Mouse (Mus musculus): ENCODE measurements around the gene Gpatch11.
"Not testable (repeated sequence)": the region's sequence is repeated elsewhere in the genome, so short reads cannot be mapped to it uniquely, and the experiment has no call there.

The Gpatch11 gene

DNA sequence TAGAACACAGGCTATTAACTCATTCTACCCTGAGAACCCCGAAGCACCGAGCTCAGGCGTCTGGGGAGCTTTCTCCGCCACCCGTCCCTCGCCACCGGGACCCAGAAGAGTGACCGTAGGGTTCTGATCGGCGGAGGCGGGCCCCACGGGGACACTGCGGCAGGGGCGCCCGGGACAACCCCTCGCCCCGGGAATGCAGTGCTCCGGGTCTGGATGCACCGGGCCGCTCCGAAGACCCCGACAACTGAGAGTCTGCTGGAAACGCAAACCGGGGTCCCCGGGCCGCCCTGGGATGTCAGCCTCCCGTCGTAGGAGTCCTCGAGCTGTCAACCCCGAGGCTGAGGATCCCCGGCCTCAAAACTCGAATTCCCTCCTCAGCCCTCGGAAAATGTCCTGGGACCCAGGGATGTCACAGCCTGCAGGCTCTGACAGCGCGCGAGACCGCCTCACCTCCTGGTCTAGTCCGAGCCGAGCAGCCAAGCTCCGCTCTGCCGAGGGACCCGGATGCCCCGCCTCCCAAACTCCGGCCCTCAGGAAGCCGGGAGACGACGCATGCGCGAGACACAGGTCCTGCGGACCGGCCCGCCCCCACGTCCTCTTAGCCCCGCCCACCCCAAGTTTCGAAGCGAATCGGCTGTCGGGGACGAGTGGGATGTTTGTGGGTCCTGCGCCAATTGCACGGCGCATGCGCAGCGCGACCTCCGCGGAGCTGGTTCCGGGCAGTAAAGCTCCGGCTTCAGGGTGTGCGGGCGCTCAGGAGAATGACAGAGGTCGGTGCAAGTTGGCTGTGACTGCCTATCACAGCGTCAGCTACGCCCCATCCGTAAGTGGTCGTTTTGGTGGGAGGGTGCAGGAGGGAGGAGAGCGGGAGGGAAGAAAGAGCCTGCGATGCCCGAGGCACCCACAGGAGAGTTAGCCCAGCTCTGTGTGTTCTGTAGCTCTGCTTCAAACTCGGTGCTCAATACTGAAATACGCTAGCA is at the start of gene Gpatch11, which contains the start of gene Heatr5b:
Gene Gpatch11, plus strand, starts transcription at position 712 of the 980 bp plus-strand sequence.
Gene Heatr5b, minus strand, starts transcription at position 509 of the 980 bp plus-strand sequence.
- DNase-seq (ENCODE audit: low spot score in 2 of 2), result peak; percentile 95 to 96

DNA sequence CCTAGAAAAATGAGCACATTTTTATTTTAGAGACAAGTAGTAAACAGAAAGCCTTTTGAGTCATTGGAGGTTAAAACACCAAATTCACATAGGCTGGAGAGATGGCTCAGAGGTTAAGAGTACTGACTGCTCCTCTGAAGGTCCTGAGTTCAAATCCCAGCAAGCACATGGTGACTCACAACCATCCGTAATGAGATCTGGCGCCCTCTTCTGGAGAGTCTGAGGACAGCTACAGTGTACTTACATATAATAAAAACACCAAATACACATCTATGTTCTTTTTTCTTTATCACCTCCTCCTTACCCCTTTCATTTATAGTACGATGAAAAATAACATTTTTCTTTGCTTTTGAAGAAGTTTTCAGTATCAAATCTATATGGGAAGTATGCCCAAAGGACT is 47.1 kb upstream of the Gpatch11 start:
- DNase-seq (ENCODE audit: low spot score in 2 of 2), result not testable (repeated sequence)

DNA sequence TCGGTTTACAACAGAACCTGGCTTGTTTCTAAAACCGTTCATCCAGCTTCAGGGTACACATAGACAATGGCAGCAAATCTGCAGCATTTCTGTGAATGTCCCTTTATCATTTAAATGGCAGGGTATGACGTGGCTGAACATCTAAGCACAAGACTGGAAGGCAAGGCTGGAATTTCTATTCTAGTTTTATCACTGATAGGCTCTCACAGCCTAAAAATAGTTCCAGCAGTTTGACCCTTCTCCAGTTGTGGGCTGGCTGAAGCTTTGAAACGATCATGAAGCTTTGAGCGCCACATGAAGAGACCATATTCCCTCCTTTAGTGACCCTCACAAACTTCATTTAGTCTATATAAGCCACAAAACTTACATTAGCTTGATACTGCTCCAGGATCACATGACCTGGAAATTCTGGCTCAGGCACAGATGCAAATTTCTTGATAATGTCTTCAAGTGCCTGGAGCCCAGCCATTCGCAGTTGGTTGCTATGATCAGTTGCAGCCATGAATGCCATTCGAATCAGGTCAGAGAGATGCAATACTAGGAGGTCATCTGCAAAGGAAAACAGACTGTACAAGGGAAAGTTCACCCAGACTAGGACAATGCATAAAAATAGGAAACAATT is 44.2 kb upstream of the Gpatch11 start:
- no peak for DNase-seq (ENCODE audit: low spot score in 2 of 2)

DNA sequence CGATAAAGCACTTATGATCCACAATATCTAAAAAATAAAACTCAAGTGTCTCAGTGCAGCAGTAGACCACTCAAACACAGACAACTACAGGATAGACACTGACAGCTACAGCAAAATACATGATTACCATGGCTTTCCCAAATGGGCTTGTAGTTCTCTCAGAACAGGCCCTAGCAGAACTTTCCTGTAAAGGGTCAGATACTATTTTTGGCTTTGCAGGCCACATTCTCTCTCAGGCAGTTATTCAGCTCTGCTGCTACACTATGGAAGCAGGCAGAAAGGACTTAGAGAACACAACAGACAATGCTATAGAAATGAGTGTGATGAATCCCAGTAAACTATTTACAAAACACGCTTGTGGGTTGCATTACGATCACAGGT is 43.7 kb upstream of the Gpatch11 start:
- DNase-seq (ENCODE audit: low spot score in 2 of 2), result no peak

DNA sequence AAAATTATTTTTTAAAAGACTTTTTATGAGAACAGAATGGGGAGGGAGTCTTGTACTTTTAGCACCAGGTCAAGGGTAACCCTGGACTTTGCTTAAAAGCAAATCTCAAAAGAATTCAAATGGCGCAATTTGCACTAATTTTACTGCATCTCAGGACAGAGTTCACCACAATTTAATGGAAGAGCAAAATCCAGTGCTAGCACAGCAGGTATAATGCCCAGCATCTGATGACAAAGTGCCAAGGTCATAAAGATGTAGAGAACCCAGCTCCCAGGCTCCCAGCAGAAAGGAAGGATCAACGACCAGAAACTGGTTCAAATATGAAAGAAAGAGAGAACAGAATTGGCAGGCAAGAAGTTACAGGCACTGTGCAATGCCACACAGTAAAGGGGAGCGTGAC is 43.2 kb upstream of the Gpatch11 start:
- no peak for DNase-seq (ENCODE audit: low spot score in 2 of 2)

DNA sequence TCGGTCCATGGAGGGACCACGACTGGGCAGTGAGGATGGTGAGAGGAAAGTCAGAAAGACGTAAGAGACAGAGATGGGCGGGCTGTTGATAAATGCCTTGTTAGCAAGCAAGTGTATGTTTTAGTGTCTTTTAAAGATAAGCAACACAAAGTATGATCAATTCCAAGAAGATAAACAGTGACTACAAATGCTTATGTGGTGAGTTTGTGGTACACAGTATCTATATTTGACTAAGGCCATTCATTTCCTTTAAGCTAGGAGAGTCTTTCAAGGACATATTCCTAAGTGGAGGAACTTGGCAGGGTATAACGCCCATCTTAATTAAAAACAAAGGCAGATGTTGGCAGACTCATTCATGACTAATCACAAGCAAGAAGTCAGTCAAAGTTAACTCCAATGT is 41.0 kb upstream of the Gpatch11 start:
- no peak for DNase-seq (ENCODE audit: low spot score in 2 of 2)

DNA sequence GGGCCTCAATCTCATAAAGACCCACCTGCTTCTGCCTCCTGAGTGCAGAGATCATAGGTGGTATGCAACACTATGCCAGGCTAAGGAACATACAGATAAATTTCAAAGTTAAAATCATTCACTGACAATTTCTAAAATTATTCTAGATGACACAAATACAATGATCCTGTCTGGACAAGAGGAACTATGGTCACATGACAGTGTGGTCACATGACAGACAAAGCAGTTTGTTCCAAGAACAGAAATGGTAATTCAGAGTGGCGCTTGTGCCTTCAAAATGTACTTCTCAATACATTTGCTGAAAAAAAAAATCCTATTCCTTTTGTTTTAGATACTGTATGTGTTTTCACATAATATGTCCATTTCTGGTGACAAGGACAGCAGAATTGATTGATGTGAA is 38.1 kb upstream of the Gpatch11 start:
- DNase-seq (ENCODE audit: low spot score in 2 of 2), result no peak

DNA sequence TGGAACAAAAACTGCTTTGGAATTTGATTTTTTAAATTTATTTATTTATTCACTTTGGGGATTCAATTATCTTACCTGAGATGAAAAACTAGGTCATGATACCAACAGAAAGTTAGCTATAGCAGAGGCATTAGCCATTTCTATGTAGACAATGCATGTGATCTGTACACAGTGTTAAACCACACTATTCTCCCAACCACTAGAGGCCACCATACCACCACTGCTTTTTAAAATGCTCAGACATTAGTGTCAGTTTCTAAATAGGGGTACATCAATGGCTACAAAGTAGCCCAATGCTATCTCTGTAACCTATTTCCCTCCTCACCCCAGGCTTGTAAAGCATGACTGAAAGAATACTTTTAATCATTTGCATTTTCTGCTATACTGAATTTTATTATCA is 26.3 kb upstream of the Gpatch11 start:
- DNase-seq (ENCODE audit: low spot score in 2 of 2), result no peak

DNA sequence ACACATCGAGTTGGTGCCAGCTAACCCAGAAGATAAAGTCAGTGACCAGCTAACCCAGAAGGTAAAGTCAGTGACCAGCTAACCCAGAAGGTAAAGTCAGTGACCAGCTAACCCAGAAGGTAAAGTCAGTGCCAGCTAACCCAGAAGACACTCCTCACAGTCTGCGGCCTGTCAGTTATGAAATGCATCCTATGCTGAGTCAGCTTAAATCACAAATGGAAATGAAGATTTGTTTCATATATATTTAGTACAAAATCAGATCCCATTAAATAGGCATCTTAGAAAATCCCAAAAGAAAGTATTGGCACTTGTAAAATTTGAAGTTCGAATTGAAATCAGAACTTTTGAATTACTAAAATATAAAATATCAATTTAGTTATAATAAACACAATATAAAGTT is 25.8 kb upstream of the Gpatch11 start:
- no peak for DNase-seq (ENCODE audit: low spot score in 2 of 2)

DNA sequence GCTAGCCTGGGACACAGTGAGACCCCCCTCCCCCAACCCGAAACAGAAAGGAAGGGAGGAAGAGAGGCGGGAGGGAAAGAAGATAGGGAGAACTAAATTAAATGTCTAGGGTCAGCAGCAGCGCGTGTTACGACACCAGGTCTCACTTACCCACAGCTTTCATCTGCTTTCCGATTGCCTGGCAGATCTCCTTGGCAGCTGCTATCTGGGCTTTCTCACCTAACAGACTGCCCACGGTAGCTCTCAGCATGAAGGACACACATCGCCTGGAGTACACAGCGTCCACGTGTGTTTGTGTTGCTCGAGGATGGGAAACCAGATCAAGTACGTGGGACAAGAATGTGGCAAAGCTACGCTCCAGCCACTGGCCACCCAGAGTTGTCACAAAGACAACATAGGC is 11.0 kb upstream of the Gpatch11 start:
- no peak for DNase-seq (ENCODE audit: low spot score in 2 of 2)

DNA sequence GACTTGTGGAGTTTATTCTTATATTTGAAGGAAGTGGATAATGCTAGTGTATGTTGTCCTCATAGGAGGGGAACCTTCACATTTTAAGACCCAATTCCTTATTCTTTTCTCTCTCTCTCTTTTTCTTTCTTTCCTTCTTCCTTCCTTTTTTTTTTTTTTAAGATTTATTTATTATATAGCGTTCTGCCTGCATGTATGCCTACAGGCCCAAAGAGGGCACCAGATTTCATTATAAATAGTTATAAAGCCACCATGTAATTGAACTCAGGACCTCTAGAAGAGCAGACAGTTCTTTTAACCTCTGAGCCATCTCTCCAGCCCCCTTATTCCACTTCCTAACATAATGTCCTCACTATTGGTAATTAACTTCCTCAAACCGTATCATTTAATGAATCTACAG is 689 bp downstream of the Gpatch11 start:
- no peak for DNase-seq (ENCODE audit: low spot score in 2 of 2)

DNA sequence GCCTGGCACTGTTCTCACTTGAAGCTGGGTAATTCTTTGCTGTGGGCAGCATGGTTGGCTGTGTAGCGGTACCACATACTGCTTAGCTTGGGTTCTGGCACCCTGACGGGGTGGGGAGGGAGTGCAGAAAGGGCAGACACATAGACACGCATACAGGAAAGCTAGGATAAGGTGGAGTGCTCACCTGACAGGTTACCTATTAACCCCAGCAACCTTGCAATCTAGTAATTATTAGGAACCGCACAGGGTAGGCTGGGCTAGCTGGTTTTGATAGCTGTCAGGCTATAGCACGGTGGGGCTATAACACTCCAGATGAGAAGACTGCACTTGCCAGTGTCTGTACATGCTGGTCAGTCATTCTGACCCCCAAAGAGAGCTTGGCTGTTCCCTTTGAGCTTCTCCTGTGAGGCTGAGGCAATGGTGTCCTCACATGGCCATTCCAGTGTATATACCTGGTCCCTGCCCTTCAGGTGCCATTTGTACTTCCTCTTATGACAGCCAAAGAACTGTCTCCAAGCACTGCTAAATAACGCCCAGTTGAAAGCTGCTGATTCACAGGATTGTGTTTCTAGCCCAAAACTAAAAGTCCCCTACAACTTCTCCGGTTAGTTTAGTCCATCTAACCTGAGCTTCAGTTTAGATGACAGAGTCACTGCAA is 7.0 kb downstream of the Gpatch11 start:
- DNase-seq (ENCODE audit: low spot score in 2 of 2), result no peak

DNA sequence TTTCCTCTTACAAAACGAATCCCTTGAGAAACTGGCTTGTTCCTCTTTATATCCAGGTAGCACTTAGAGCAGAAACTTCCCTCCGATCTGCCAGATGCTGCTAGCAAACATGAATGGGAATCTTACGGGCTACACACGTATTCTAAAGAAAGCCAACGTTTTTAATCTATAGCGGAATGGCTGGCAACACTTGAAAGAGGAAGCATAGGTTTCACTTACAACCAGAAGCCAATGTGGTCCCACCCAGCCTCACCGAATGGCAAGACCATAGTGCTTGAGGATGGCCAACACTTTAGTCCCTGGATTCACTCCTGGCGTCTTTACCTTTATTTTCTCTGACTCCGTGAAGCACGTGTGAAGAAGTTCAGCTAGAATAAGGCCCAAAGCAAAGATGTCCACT is 20.9 kb downstream of the Gpatch11 start:
- DNase-seq (ENCODE audit: low spot score in 2 of 2), result no peak

DNA sequence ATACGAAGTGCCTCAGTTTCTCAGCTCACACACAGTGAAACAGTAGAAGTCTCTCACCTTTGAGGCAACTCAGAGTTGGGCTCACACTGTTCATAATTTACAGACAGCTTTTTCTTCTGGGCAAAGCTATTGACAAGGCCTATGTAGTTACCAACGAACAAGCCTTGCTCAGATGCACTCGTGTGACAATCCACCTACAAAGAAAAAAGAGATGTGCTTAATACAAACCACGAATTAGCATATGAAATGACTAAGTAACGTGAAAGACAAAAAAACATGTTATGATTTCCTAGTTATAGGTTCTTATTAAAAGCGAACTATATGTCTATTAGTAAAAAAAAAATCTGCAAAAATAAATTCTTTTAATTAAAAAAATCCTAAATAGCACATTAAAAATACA is 38.5 kb downstream of the Gpatch11 start:
- DNase-seq (ENCODE audit: low spot score in 2 of 2), result no peak

DNA sequence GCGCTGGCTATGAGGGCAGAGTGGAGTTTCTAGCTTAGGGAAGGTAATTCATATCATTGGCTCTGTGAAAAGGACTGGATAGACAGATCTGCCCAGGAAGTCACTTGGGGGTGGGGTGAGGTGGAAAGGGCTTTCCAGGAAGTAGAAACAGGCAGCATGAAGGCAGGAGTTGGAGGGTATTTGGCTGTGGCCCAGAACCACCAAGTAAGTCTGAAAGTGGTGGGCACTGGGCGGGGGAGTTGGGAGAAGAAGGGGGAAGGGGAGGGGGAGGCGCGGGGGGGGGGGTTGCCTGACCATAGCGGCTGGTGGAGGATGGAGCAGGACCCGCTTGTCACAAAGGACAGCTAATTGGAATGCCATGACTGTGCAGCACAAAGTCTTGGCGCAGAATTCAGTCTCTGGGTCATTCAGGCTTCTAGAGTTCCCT is 46.5 kb downstream of the Gpatch11 start:
- DNase-seq (ENCODE audit: low spot score in 2 of 2), result no peak

DNA sequence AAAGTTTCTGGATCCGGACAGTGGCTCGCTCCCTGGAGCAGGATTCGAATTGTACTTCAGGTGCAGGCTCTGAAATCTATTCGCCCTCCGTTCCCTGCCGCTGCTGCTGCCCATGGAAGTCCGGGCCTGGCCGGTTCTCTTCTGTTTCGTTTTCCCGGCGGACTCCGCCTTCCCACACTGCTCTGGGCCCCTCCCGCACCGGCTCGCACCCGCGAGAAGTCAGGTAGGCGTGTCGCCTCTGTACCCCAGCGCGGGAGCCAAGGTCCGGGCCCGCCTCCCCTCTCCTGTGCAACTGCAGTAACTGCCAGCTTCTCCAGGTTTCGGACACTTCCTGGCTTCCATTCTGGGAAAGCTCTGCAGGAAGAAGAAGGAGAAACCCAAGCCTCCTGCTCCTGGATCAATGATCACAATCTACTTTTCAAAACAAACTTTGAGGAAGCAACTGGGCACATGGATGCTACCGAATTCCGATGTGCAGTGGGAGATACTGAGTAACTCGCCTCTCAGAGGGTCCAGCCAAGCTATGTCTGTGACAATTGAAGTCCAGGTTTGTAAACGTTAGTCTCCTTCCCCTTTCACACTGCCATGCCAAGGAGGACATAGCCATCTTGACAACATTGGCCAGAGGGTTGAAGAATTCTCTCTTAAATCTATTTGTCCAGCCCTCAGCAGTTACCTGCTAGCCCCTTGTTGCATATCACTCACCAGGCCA is 47.2 kb downstream of the Gpatch11 start, which contains the start of gene Eif2ak2:
Gene Eif2ak2, minus strand, starts transcription at position 173 of the 712 bp plus-strand sequence.
- peak; percentile 4 to 39 for DNase-seq (ENCODE audit: low spot score in 2 of 2)

DNA sequence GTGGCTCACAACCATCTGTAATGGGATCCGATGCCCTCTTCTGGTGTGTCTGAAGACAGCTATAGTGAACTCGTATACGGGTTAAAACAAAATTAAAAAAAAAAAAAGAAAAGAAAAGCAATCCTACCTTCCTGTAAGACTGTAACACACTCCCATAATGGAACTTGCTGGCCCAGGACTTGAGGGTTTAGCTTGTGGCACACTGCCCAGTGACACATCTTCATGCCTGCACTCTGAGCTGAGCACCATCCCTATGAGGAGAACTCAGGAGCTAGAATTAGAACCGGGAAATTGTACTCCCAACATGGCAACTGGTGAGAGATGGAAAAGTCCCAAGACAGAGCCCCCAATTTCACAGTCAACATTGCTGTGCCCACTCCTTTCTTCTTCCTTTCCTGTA is 47.9 kb downstream of the Gpatch11 start:
- DNase-seq (ENCODE audit: low spot score in 2 of 2), result no peak

DNA sequence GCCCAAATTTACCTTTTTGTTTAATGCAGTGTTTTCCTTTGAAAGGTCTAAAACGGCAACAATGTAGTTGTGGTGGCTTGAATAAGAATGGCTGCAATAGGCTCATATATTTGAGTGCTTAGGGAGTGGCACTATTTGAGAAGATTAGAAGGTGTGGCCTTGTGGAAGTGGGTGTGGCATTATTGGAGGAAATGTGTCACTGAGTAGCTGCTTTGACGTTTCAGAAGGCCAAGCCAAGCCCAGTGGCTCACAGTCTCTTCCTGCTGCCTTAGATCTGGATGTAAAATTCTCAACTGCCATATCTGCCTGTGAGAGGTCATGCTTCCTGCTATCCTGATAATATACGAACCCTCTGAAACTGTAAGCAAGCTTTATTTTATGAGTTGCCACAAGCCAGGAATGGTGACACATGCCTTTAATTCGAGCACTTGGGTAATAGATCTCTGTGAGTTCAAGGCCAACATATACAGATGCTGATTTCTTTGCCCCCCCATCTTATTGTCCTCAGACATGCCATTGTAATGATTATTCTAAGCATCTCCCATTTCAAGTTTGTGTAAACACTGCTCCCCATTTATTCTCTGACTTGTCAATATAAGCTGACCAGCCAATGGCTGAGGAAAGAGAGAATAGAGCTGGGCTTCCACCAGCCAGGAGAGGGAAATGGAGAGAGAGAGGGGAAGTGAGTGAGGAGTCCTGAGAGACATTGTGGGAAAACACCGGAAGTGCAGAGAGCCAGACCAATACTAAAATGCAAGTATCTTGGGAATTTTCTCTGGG is 50.1 kb downstream of the Gpatch11 start:
- no peak for DNase-seq (ENCODE audit: low spot score in 2 of 2)

DNA sequence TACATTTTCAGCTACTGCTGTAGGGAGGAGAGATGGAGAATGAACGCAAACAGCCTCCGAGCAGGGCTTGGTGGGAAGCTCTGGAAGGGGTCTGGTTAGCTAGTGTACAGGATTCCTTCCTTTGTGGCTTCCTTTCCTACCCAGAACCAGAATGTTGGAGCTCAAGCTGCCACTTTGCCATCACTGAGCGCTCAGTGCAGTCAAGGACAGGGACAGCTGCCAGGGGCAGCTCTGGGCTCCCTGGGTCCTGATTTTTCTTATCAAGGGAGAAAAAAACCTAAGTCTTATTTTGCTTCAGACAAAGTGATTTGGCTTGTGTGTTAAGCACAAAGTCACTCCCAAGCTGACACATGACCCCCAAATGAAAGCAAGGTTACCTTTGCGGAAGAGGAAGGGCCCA is 53.2 kb downstream of the Gpatch11 start:
- DNase-seq (ENCODE audit: low spot score in 2 of 2), result no peak

DNA sequence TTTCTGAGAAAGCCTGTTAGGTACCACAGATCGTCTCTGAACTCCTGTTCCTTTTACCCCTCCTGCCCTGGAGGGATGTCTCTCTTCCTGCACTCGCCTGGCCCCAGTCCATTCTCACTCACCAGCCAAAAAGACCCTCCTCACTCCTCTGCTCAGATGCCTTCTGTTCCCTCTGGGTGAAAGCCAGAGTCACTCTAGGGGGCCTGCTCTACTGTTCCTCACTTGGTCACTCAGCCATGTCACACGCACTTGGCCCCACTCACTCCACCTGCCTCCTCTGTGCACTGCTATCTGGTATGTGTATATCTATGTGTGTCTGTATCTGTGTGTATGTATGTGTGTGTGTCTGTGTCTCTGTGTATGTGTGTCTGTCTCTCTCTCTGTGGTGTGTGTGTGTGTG is 53.8 kb downstream of the Gpatch11 start:
- no peak for DNase-seq (ENCODE audit: low spot score in 2 of 2)

DNA sequence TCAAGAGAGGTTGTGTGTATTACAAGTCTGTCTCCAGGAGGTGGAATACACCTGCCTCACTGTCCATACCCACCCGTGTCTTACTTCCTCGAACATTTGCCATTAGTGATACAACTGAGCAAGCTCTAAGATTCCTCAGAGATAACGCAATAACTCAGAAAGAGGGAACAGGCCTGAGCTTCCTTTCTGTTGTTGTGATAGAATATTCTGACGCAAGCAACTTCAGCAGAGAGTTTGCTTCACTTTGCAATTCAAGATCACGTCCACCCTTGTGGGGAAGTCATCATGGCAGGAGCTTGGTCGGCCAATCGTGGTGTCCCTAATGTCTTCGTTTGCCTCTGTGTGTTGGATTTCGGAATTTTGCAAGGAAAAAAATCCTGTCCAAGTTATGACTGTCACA is 55.7 kb downstream of the Gpatch11 start:
- DNase-seq (ENCODE audit: low spot score in 2 of 2), result no peak
